Mouse (Mus musculus): ENCODE data around the gene Sppl3.
A peak's percentile ranks its signal among the peaks of the same experiment; 100 is the strongest.

Gene Sppl3

GRCm38 (mm10) chr5:115127421-115128179 is 116.7 kb downstream of the Sppl3 start:
- no peak for DNase-seq

DNA sequence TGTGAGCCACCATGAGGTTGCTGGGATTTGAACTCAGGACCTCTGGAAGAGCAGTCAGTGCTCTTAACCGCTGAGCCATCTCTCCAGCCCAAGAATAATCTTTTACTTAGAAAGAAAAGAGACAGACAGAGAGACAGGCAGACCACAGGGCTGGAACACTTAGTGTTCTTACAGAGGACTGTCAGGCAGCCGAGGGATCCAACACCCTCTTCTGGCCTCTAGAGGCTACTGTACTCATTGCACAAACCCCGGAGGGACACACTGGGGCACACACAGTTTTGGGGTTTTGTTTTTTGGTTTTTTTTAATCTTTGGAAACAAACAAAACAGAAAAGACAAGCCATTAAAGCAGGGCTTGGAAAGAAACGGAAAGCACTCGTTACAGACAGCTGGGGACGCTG is 118.4 kb downstream of the Sppl3 start:
- DNase-seq: no peak

DNA sequence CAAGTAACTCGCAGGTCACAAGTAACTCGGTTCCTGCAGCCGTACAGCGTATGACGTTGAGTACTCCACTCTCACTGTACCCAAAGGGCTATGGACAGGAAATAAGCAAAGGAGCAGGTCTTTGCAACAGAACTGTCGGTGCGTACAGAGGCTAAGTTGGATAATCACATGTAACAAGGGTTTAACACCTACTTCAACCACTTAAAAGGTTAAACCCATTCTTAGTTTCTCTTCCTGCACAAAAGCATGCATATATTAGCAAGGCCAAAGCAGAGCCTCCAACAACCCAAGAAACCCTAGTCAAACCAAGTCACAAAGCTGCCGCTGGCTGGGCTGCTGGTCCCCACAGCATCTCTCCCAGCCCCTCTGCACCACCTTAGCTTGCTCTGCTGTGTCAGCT is 121.5 kb downstream of the Sppl3 start:
- no peak for DNase-seq

- no peak for DNase-seq
These were observed 122.6 kb downstream of the Sppl3 start for GRCm38 (mm10) chr5:115133358-115134066.

DNA sequence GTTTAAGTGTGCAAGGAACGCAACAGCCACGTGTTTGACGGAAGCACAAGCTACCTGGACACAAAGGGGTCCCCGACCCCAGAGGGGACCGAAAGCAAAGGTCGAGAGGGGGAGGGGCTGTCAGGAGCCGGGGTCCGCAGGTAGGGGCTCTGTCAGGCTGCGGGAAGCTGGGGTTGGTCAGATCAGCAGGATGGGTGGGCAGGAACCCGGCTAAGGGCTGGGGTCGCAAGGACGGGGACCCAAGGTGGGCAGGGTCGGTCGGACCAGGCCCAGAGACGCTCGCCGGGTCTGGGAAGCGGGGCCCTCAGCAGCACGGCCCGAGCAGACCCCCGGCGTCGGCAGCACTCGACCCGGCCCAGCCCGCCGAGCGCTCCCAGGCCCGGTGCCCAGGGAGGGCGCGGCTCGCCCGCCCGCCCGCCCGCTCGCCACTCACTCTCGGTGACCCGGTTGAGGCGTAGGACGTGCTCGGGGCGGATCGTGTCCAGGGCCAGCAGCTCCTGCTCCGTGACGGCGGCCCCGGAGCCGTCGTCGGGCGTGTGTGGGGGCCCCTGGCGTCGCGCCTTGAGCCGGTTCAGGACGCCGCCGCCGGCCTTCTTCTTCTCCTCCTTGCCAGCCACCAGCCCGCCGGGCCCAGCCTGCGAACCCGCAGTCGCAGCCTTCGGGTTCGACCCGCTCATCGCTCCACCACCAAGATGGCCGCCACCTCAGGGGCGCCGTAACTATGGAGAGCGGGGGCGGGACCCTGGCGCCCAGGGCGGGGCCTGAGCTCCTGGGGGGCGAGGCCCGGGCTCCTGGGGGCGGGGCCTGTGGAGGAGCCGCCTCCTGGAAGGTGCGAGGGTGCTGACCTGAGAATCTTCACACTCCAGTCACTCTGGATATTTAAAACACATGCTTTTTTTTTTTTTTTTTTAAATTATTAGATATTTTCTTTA is 123.6 kb downstream of the Sppl3 start, which contains the start of gene Unc119b:
Gene Unc119b (minus strand): TSS at position 742 of the 932 bp plus-strand sequence.
- DNase-seq: peak; percentile 78 to 82

DNA sequence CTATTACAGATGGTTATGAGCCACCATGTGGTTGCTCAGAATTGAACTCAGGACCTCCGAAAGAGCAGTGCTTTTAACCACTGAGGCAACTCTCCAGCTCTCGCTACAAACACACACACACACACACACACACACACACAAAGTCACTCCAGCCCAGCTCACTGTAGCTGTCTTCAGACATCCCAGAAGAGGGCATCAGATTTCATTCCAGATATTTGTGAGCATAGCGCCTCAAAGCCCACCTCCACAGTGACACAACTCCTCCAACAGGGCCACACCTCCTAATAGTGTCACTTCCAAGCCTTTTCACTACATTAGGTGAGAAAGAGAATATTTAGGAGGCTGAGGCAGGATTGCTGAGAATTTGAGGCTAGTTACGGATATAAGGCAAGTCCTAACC is 128.2 kb downstream of the Sppl3 start:
- DNase-seq: no peak

- DNase-seq: no peak
These were observed 129.8 kb downstream of the Sppl3 start for GRCm38 (mm10) chr5:115140726-115141125.

DNA sequence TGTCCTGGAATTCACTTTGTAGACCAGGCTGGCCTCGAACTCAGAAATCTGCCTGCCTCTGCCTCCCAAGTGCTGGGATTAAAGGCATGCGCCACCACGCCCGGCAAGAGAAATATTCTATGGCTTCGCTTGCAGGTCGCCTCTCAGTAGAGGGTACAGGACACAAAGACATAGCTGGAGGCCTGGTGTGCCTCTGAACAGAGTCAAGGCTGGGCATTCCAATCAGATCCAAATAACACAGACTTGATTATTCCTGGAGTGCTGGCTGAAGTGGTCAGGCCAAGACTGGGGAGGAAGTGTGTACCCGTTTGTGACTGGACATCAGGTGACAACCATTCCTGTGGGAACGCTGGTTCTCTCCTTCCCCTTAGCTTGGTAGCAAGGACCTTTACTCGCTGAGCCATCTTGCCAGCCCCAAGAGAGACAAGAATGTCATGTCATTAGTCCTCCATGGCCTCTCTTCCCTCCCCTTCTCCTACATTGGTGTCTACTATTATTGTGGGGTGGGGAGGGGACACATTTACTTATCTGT is 131.3 kb downstream of the Sppl3 start:
- DNase-seq: no peak

GRCm38 (mm10) chr5:115143552-115143951 is 132.6 kb downstream of the Sppl3 start:
- DNase-seq: no peak

DNA sequence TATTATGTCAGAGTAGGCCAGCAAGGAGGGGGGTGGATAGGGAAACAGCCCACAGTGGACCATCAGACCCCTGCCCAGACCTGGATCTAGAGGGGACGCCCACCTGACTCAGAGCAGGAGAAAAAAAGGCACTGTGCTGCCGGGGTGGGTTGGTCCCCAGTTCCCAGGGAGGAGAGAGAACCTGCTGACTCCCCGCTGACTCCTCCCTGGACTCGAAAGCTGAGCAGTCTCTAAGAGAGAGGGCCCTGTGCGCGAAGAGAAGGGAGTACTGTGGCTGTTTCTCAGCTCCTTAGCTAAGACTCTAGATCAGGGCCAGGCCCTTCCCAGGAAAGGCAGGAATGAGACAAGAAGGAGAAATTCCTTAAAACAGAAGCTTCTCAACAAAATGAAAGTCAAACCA is 133.5 kb downstream of the Sppl3 start:
- no peak for DNase-seq

DNA sequence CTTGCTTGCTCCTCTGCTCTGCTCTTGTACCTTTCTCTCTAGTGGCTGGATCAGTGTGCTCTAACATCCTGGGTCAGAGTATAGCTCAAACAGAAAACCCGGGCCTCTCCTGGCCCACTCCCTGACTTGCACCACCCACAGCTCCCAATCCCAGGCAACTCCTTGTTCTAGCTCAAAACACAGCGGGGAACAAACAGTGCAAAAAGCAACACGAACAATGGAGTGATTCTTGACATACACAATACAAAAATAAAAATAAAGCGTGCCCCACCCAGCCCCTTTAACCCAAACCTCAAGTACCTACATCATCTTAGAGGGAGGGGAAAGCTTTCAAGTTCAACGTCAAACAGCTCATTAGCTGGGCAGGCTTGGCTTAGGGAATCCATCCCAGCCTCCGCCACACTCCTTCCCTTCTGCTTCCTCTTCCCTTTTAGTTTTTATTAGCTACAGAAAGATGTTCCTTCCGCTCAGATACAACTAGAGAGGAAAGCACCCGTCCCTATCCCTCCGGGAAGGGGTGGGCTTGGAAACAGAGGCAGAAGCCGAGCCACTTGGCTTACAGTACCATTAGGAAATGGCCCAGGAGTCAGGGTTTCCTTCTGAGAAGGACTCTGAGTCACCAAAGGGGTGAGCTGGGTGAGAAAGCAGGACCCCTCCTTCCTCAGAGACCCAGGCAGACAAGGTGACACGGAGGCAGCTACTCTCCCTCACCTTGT is 134.5 kb downstream of the Sppl3 start:
- no peak for DNase-seq

GRCm38 (mm10) chr5:115145976-115146746 is 135.2 kb downstream of the Sppl3 start:
- no peak for DNase-seq

DNA sequence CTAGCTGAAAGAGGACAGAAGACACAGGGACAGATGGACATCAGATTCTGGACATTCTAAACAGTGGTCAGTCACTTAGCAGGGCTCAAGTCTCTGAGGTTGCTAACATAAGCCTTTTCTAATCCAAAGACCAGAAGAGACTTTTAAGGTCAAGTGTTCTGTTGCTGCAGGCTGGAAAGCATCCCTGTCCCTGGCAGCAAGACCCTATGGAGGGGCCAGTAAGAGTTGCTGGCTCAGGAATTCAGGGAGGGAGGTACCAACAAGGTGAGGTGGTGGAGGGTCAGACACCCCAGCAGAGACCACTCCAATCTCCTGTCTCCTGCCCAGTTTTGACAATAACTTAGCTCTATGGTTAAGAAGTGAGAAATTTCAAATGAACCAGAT is 135.8 kb downstream of the Sppl3 start:
- no peak for DNase-seq

GRCm38 (mm10) chr5:115147388-115147787 is 136.5 kb downstream of the Sppl3 start:
- no peak for DNase-seq

GRCm38 (mm10) chr5:115148378-115148777 is 137.4 kb downstream of the Sppl3 start:
- no peak for DNase-seq

All from thymus, adult 18-20 months (tissue).